ENCODE assay signal across 12 mouse cellular contexts in genomic region chr12:7870004-7870403, GRCm38 (mm10).
DNase-seq lines count a peak whose midpoint lies in the region; ATAC-seq and TF ChIP-seq lines count a peak whose summit lies in the region.
"Had no signal": no experiment of that assay in that cellular context is flagged by ENCODE, and none has a peak within 500 bp of the region (broad histone marks: within the 10 kb centered on the region; RNA-seq: fewer than 3 reads in every experiment).

No protein-coding gene starts in this region.

- no peak overlapping the region for H3K4me2 ChIP-seq in hindbrain, embryonic 14.5 days (replicated peaks)
- no peak overlapping the region for H3K4me2 ChIP-seq in liver, postnatal 0 days (ENCODE audit: low read depth, low read length)
- H3K4me2 ChIP-seq in liver, embryonic 12.5 days: no peak overlapping the region
- H3K4me2 ChIP-seq: embryonic facial prominence, embryonic 13.5 days; heart, embryonic 13.5 days; limb, embryonic 13.5 days had no signal

- ATAC-seq in hindbrain, embryonic 14.5 days (ENCODE audit: low FRiP score): peak; percentile 53; the same call in 1 of the 2 replicates
- no peak for ATAC-seq in liver, postnatal 0 days
- no peak for ATAC-seq in liver, embryonic 12.5 days
- ATAC-seq: intestine, embryonic 16.5 days had no signal

- H3K9ac ChIP-seq in hindbrain, embryonic 14.5 days: no peak overlapping the region
- H3K9ac ChIP-seq in liver, postnatal 0 days (replicated peaks): no peak overlapping the region
- no peak overlapping the region for H3K9ac ChIP-seq in liver, embryonic 12.5 days
- H3K9ac ChIP-seq in MEL (ENCODE audit: control insufficient read depth, low read depth, low read length, poor library complexity, severe bottlenecking): no peak overlapping the region
- H3K9ac ChIP-seq: embryonic facial prominence, embryonic 13.5 days; heart, embryonic 13.5 days; limb, embryonic 13.5 days had no signal

- H3K9me3 ChIP-seq in hindbrain, embryonic 14.5 days (ENCODE audit: control insufficient read depth, low read length): no peaks in the 10 kb centered on the region
- no peaks in the 10 kb centered on the region for H3K9me3 ChIP-seq in hindbrain, embryonic 10.5 days
- no peaks in the 10 kb centered on the region for H3K9me3 ChIP-seq in liver, postnatal 0 days (ENCODE audit: low read length)
- H3K9me3 ChIP-seq in liver, embryonic 12.5 days (replicated peaks): no peaks in the 10 kb centered on the region
- no peaks in the 10 kb centered on the region for H3K9me3 ChIP-seq in MEL (replicated peaks; ENCODE audit: insufficient read depth, low read length)
- H3K9me3 ChIP-seq: embryonic facial prominence, embryonic 13.5 days; heart, embryonic 13.5 days; limb, embryonic 13.5 days had no signal

- H3K4me3 ChIP-seq in hindbrain, embryonic 14.5 days (replicated peaks; ENCODE audit: low read length): no peak overlapping the region
- no peak overlapping the region for H3K4me3 ChIP-seq in hindbrain, embryonic 10.5 days
- H3K4me3 ChIP-seq in liver, postnatal 0 days (ENCODE audit: low read depth, low read length): no peak overlapping the region
- no peak overlapping the region for H3K4me3 ChIP-seq in liver, embryonic 12.5 days
- no peak overlapping the region for H3K4me3 ChIP-seq in MEL (ENCODE audit: control insufficient read depth in 1 of 2, insufficient read depth in 1 of 2, low read depth in 2 of 2, low read length in 2 of 2)
- H3K4me3 ChIP-seq: embryonic facial prominence, embryonic 13.5 days; heart, embryonic 13.5 days; limb, embryonic 13.5 days had no signal

- no peak overlapping the region for H3K27ac ChIP-seq in hindbrain, embryonic 14.5 days
- no peak overlapping the region for H3K27ac ChIP-seq in hindbrain, embryonic 10.5 days
- H3K27ac ChIP-seq in liver, postnatal 0 days (ENCODE audit: low read depth): no peak overlapping the region
- no peak overlapping the region for H3K27ac ChIP-seq in liver, embryonic 12.5 days
- no peak overlapping the region for H3K27ac ChIP-seq in MEL (ENCODE audit: control insufficient read depth, low read depth, low read length)
- H3K27ac ChIP-seq: embryonic facial prominence, embryonic 13.5 days; heart, embryonic 13.5 days; limb, embryonic 13.5 days had no signal

- TF ChIP-seq RAD21 in MEL (IDR thresholded peaks at IDR 0.05; ENCODE audit: low read depth, low read length): no peak; the same call in 1 of the 2 replicates

- TF ChIP-seq CTCF in liver, postnatal 0 days (IDR thresholded peaks at IDR 0.05; ENCODE audit: low read depth): 0 out of 2 replicates have a peak, but pooled peaks have one; percentile 22
- no peak; a peak in 1 of 6 replicates for TF ChIP-seq CTCF in MEL (IDR thresholded peaks at IDR 0.05 in 2 of 3, conservative IDR thresholded peaks at IDR 0.05 in 1 of 3; ENCODE audit: control insufficient read depth in 1 of 3, insufficient read depth in 1 of 3, low read depth in 2 of 3, low read length in 3 of 3, poor library complexity in 1 of 3, severe bottlenecking in 1 of 3)
- 0 out of 2 replicates have a peak, but pooled peaks have one; percentile 3 for TF ChIP-seq CTCF in brain, embryonic 14.5 days (IDR thresholded peaks at IDR 0.05; ENCODE audit: borderline replicate concordance, extremely low read depth, insufficient read depth, insufficient read length)

- TF ChIP-seq EP300 in liver, postnatal 0 days (IDR thresholded peaks at IDR 0.05; ENCODE audit: low read depth): no peak
- TF ChIP-seq EP300 in MEL (IDR thresholded peaks at IDR 0.05; ENCODE audit: low read depth in 1 of 2, low read length in 2 of 2): no peak

- peak; percentile 73 for DNase-seq in hindbrain, embryonic 14.5 days (ENCODE audit: low spot score)
- no peak for DNase-seq in hindbrain, embryonic 10.5 days (ENCODE audit: low spot score)
- DNase-seq in liver, postnatal 0 days: no peak
- DNase-seq in MEL (ENCODE audit: low read depth, low spot score): peak; percentile 2
- peak; percentile 70 for DNase-seq in brain, embryonic 14.5 days (ENCODE audit: low read depth)
- no peak for DNase-seq in c-Kit-positive CD71-positive TER-119-positive erythroid progenitor cells, embryonic 14.5 days (ENCODE audit: low spot score)
- DNase-seq in thymus, postnatal 4 days: no peak

- WGBS in hindbrain, embryonic 14.5 days: 73% methylated on average over 3 of the region's 3 CpGs
- WGBS in hindbrain, embryonic 10.5 days: 81% methylated on average over 3 of the region's 3 CpGs
- WGBS in liver, postnatal 0 days (ENCODE audit: insufficient replicate concordance): 59% methylated on average over 3 of the region's 3 CpGs
- WGBS in liver, embryonic 12.5 days (ENCODE audit: insufficient replicate concordance): 50% methylated on average over 3 of the region's 3 CpGs

- no peaks in the 10 kb centered on the region for H3K4me1 ChIP-seq in hindbrain, embryonic 14.5 days (replicated peaks; ENCODE audit: control insufficient read depth, insufficient read depth, low read length)
- H3K4me1 ChIP-seq in hindbrain, embryonic 10.5 days (replicated peaks): no peaks in the 10 kb centered on the region
- H3K4me1 ChIP-seq in liver, postnatal 0 days (ENCODE audit: insufficient read depth): no peaks in the 10 kb centered on the region
- no peaks in the 10 kb centered on the region for H3K4me1 ChIP-seq in liver, embryonic 12.5 days
- H3K4me1 ChIP-seq in MEL (ENCODE audit: control insufficient read depth in 1 of 2, insufficient read depth in 2 of 2, low read length in 2 of 2): no peaks in the 10 kb centered on the region
- H3K4me1 ChIP-seq: embryonic facial prominence, embryonic 13.5 days; heart, embryonic 13.5 days; limb, embryonic 13.5 days had no signal

- H3K79me2 ChIP-seq in MEL (ENCODE audit: control insufficient read depth, insufficient read depth, low read length, poor library complexity): no peaks in the 10 kb centered on the region

- no peaks in the 10 kb centered on the region for H3K27me3 ChIP-seq in hindbrain, embryonic 14.5 days (ENCODE audit: control insufficient read depth, insufficient read depth, low read length)
- H3K27me3 ChIP-seq in hindbrain, embryonic 10.5 days (ENCODE audit: insufficient read depth, poor library complexity, severe bottlenecking): no peaks in the 10 kb centered on the region
- H3K27me3 ChIP-seq in liver, postnatal 0 days (ENCODE audit: insufficient read depth, low read length): no peaks in the 10 kb centered on the region
- H3K27me3 ChIP-seq in liver, embryonic 12.5 days (replicated peaks): no peaks in the 10 kb centered on the region
- H3K27me3 ChIP-seq in MEL (ENCODE audit: control insufficient read depth in 1 of 2, insufficient read depth in 2 of 2, low read length in 2 of 2): no peaks in the 10 kb centered on the region
- H3K27me3 ChIP-seq: embryonic facial prominence, embryonic 13.5 days; heart, embryonic 13.5 days; limb, embryonic 13.5 days had no signal

- H3K36me3 ChIP-seq in hindbrain, embryonic 14.5 days (replicated peaks; ENCODE audit: control insufficient read depth, insufficient read depth): no peaks in the 10 kb centered on the region
- no peaks in the 10 kb centered on the region for H3K36me3 ChIP-seq in hindbrain, embryonic 10.5 days
- H3K36me3 ChIP-seq in liver, postnatal 0 days (replicated peaks; ENCODE audit: insufficient read depth, low read length): no peaks in the 10 kb centered on the region
- no peaks in the 10 kb centered on the region for H3K36me3 ChIP-seq in liver, embryonic 12.5 days
- no peaks in the 10 kb centered on the region for H3K36me3 ChIP-seq in MEL (ENCODE audit: control insufficient read depth in 1 of 2, insufficient read depth in 2 of 2, low read length in 2 of 2)
- H3K36me3 ChIP-seq: embryonic facial prominence, embryonic 13.5 days; heart, embryonic 13.5 days; limb, embryonic 13.5 days had no signal

- TF ChIP-seq POLR2A in MEL (IDR thresholded peaks at IDR 0.05; ENCODE audit: control insufficient read depth in 1 of 2, insufficient read depth in 1 of 2, low read depth in 1 of 2, low read length in 2 of 2, poor library complexity in 1 of 2): no peak
- TF ChIP-seq POLR2A in brain, embryonic 14.5 days (IDR thresholded peaks at IDR 0.05; ENCODE audit: borderline replicate concordance, extremely low read depth, insufficient read depth, insufficient read length, poor library complexity, severe bottlenecking): no peak

TF ChIP-seq in MEL, 35 proteins besides CTCF, POLR2A, EP300 and RAD21:
- TF ChIP-seq MAZ (IDR thresholded peaks at IDR 0.05; ENCODE audit: low read depth, low read length): no peak
- TF ChIP-seq BHLHE40 (IDR thresholded peaks at IDR 0.05; ENCODE audit: borderline replicate concordance, low read depth, low read length): no peak
- TF ChIP-seq TCF12 (IDR thresholded peaks at IDR 0.05; ENCODE audit: low read depth, low read length): no peak
- no peak for TF ChIP-seq ELF1 (IDR thresholded peaks at IDR 0.05; ENCODE audit: low read depth, low read length)
- TF ChIP-seq CHD1 (IDR thresholded peaks at IDR 0.05; ENCODE audit: low read depth, low read length): no peak
- no peak for TF ChIP-seq KAT2A (conservative IDR thresholded peaks at IDR 0.05; ENCODE audit: low read depth, low read length)
- TF ChIP-seq E2F4 (IDR thresholded peaks at IDR 0.05; ENCODE audit: borderline replicate concordance, low read depth, low read length): no peak
TF ChIP-seq in MEL: peak in this region for 0.

Comparison
In these comparisons a context has a peak if more than half of its experiments do, and no peak if none do; other contexts are left out.
1. DNase-seq: peak in hindbrain, embryonic 14.5 days (single experiment), MEL (single experiment) and brain, embryonic 14.5 days (single experiment); none in hindbrain, embryonic 10.5 days (single experiment), liver, postnatal 0 days (single experiment), c-Kit-positive CD71-positive TER-119-positive erythroid progenitor cells, embryonic 14.5 days (single experiment) and thymus, postnatal 4 days (single experiment).
2. CTCF ChIP-seq: peak in liver, postnatal 0 days (single experiment) and brain, embryonic 14.5 days (single experiment); none in MEL (0 of 3).